Mouse (Mus musculus): ENCODE measurements around the gene Gm8909. TPM values are rescaled to one million over a fixed set of nuclear protein-coding genes. Genes with fewer than 3 reads are reported as not detected.
"Not testable (repeated sequence)": the region's sequence is repeated elsewhere in the genome, so short reads cannot be mapped to it uniquely, and the experiment has no call there.

Gene Gm8909
- polyA plus RNA-seq, 1 experiment from 2014 or later: not detected

- H3K9me3 ChIP-seq; H3K4me2 ChIP-seq; H3K9ac ChIP-seq; ATAC-seq (ENCODE audit: insufficient number of reproducible peaks, low FRiP score, low TSS enrichment, low read depth); H3K4me1 ChIP-seq; H3K27ac ChIP-seq; H3K4me3 ChIP-seq; H3K36me3 ChIP-seq: not testable (repeated sequence)
- peaks cover 22% of the 10 kb centered on the region; the same call in 1 of the 2 replicates for H3K27me3 ChIP-seq
- 20% methylated on average over 28 of the region's 28 CpGs for WGBS
These were observed 39.1 kb downstream of the Gm8909 start, which contains the start of gene Gm7030 for GRCm38 (mm10) chr17:36128968-36129817. Gm7030 (minus strand) TSS chr17:36129425.

GRCm38 (mm10) chr17:36128525-36128924 lies 39.8 kb downstream of the Gm8909 start:
- H3K9ac ChIP-seq; H3K4me2 ChIP-seq; H3K4me1 ChIP-seq; H3K36me3 ChIP-seq; ATAC-seq (ENCODE audit: insufficient number of reproducible peaks, low FRiP score, low TSS enrichment, low read depth); H3K27ac ChIP-seq; H3K4me3 ChIP-seq; H3K9me3 ChIP-seq: not testable (repeated sequence)
- 63% methylated on average over 12 of the region's 13 CpGs for WGBS
- H3K27me3 ChIP-seq: peaks cover 22% of the 10 kb centered on the region; the same call in 1 of the 2 replicates

- WGBS: 49% methylated on average over 3 of the region's 3 CpGs
- H3K9ac ChIP-seq; H3K9me3 ChIP-seq; ATAC-seq (ENCODE audit: insufficient number of reproducible peaks, low FRiP score, low TSS enrichment, low read depth); H3K4me1 ChIP-seq; H3K27ac ChIP-seq; H3K36me3 ChIP-seq; H3K4me2 ChIP-seq; H3K4me3 ChIP-seq: not testable (repeated sequence)
- H3K27me3 ChIP-seq: peaks cover 34% of the 10 kb centered on the region
These were observed 44.2 kb downstream of the Gm8909 start for GRCm38 (mm10) chr17:36124111-36124510.

- H3K4me2 ChIP-seq; H3K27ac ChIP-seq; H3K9me3 ChIP-seq; H3K4me1 ChIP-seq; H3K36me3 ChIP-seq; H3K9ac ChIP-seq; ATAC-seq (ENCODE audit: insufficient number of reproducible peaks, low FRiP score, low TSS enrichment, low read depth): not testable (repeated sequence)
- H3K27me3 ChIP-seq: peaks cover 38% of the 10 kb centered on the region
- WGBS: 4% methylated on average over 8 of the region's 8 CpGs
- 0 out of 2 replicates have a peak within 1 kb of the TSS, but pooled peaks have one; percentile 7 for H3K4me3 ChIP-seq
These were observed 46.9 kb downstream of the Gm8909 start, which contains the start of gene Gm19684 for GRCm38 (mm10) chr17:36121352-36122020. Gm19684 (plus strand) TSS chr17:36121678.

- 22% methylated on average over 18 of the region's 18 CpGs for WGBS
- H3K27me3 ChIP-seq: peaks cover 38% of the 10 kb centered on the region
- H3K27ac ChIP-seq; ATAC-seq (ENCODE audit: insufficient number of reproducible peaks, low FRiP score, low TSS enrichment, low read depth); H3K4me1 ChIP-seq; H3K9ac ChIP-seq; H3K4me2 ChIP-seq; H3K4me3 ChIP-seq; H3K9me3 ChIP-seq; H3K36me3 ChIP-seq: not testable (repeated sequence)
These were observed 47.5 kb downstream of the Gm8909 start for GRCm38 (mm10) chr17:36120839-36121238.

- not testable (repeated sequence) for H3K4me1 ChIP-seq
These were observed 51.8 kb downstream of the Gm8909 start for GRCm38 (mm10) chr17:36116545-36116944.

More at GRCm38 (mm10) chr17:36116545-36116944, 51.8 kb downstream of the Gm8909 start:
- H3K9ac ChIP-seq; H3K4me2 ChIP-seq; H3K9me3 ChIP-seq; H3K4me3 ChIP-seq; H3K36me3 ChIP-seq; ATAC-seq (ENCODE audit: insufficient number of reproducible peaks, low FRiP score, low TSS enrichment, low read depth); H3K27ac ChIP-seq: not testable (repeated sequence)
- H3K27me3 ChIP-seq: peaks cover 33% of the 10 kb centered on the region
- 22% methylated on average over 3 of the region's 3 CpGs for WGBS

Other genes with a start within 250 kb of the Gm8909 start
- 84.7 and 84.9 TPM in 2 replicates for gene Abcf1, start 198.8 kb downstream of the Gm8909 start, polyA plus RNA-seq (2015; fragmentation: Nextera tagmentation; extraction: Ambion mirVana)
- 53.7 and 60.0 TPM in 2 replicates for gene Gnl1, start 188.7 kb downstream of the Gm8909 start, polyA plus RNA-seq (2015; fragmentation: Nextera tagmentation; extraction: Ambion mirVana)
- 33.8 and 36.0 TPM in 2 replicates for gene Prr3, start 188.3 kb downstream of the Gm8909 start, polyA plus RNA-seq (2015; fragmentation: Nextera tagmentation; extraction: Ambion mirVana)
- gene H2-T24, start 148.0 kb downstream of the Gm8909 start, polyA plus RNA-seq (2015; fragmentation: Nextera tagmentation; extraction: Ambion mirVana): 2.8 and 2.9 TPM in 2 replicates
- gene H2-T23, start 135.7 kb downstream of the Gm8909 start, polyA plus RNA-seq (2015; fragmentation: Nextera tagmentation; extraction: Ambion mirVana): 19.2 and 20.4 TPM in 2 replicates
- gene H2-T22, start 125.8 kb downstream of the Gm8909 start, polyA plus RNA-seq (2015; fragmentation: Nextera tagmentation; extraction: Ambion mirVana): 29.0 and 32.3 TPM in 2 replicates
- gene Gm6034, start 125.6 kb downstream of the Gm8909 start, polyA plus RNA-seq (2015; fragmentation: Nextera tagmentation; extraction: Ambion mirVana): not detected in 2 replicates
- gene Gm11127, start 110.2 kb downstream of the Gm8909 start, polyA plus RNA-seq (2015; fragmentation: Nextera tagmentation; extraction: Ambion mirVana): not detected in 2 replicates
- not detected in 2 replicates for gene Gm19684, start 46.9 kb downstream of the Gm8909 start, polyA plus RNA-seq (2015; fragmentation: Nextera tagmentation; extraction: Ambion mirVana)
- not detected in 2 replicates for gene Gm7030, start 39.1 kb downstream of the Gm8909 start, polyA plus RNA-seq (2015; fragmentation: Nextera tagmentation; extraction: Ambion mirVana)
- gene H2-T3, start 21.8 kb upstream of the Gm8909 start, polyA plus RNA-seq (2015; fragmentation: Nextera tagmentation; extraction: Ambion mirVana): not detected in 2 replicates
- 89.3 and 104 TPM in 2 replicates for gene Rpp21, start 89.5 kb upstream of the Gm8909 start, polyA plus RNA-seq (2015; fragmentation: Nextera tagmentation; extraction: Ambion mirVana)
- gene Trim39, start 103.7 kb upstream of the Gm8909 start, polyA plus RNA-seq (2015; fragmentation: Nextera tagmentation; extraction: Ambion mirVana): 16.7 and 17.5 TPM in 2 replicates
- gene H2-M10.2, start 118.0 kb upstream of the Gm8909 start, polyA plus RNA-seq (2015; fragmentation: Nextera tagmentation; extraction: Ambion mirVana): not detected in 2 replicates
- gene H2-M10.1, start 157.6 kb upstream of the Gm8909 start, polyA plus RNA-seq (2015; fragmentation: Nextera tagmentation; extraction: Ambion mirVana): not detected in 2 replicates
- gene H2-M10.3, start 199.9 kb upstream of the Gm8909 start, polyA plus RNA-seq (2015; fragmentation: Nextera tagmentation; extraction: Ambion mirVana): not detected in 2 replicates

Measured in limb, embryonic 15.5 days (tissue).